Mouse (Mus musculus) subcutaneous adipose tissue, adult 2 months (tissue): Measurements from ENCODE around the gene Lrrc8d. TPM values are rescaled to one million over a fixed set of nuclear protein-coding genes. Genes with fewer than 3 reads are reported as not detected.

Experiments
- polyA plus RNA-seq: library from polyadenylated mRNA; depleted of rRNA; stranded (reverse); fragments of >200 nt; gene quantifications from 2 replicates; pipeline ENCODE4 v1.2.3, GENCODE M21; 2012; ENCODE audit warnings: low replicate concordance; rRNA removed

Gene Lrrc8d
- polyA plus RNA-seq, result 10.8 and 19.3 TPM in 2 replicates

DNA sequence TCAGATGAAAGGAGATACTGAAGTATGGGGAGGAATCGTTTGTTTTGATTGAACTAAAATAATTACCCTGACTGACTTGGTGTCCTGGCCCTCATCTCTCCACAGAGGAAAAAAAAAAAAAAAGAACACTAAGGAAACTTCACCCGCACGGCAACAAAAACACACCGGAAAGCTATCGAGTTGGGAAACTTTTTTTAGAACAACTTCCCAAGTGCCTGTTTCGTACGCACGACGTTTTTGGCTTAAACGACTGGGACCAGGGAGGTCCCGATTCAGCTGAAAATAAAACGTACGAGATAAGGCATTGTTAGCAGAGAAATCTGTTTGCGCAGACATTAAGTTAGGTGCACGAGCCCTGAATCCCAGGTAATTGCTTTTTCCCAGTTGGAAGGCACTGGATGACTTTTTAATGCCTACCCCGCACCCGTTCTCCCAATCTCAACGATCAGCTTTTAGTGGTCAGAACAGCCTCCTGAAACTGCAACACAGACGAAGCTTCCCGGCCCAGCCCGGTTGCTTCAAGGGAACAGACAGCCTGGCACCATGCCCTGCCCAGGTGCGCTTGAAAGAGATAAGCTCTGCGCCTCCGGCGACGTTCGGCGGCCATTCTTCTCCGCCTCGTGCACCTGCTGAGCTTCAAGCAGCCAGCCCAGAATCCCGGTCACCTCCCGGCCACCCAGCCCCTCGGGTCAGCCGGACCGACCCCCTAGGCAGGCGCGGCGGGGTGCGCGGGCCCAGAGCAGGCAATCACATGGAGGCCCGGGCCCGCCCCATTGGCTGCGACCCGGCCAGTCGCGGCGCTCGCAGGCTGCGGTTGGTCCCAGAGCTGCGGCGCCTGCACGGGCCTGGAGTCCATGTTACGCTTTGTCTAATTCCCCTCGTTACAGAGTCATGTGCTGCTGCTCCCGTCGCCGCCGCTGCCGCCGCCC is at the start of gene Lrrc8d:
Gene Lrrc8d, plus strand, starts transcription at position 829 of the 929 bp plus-strand sequence.

DNA sequence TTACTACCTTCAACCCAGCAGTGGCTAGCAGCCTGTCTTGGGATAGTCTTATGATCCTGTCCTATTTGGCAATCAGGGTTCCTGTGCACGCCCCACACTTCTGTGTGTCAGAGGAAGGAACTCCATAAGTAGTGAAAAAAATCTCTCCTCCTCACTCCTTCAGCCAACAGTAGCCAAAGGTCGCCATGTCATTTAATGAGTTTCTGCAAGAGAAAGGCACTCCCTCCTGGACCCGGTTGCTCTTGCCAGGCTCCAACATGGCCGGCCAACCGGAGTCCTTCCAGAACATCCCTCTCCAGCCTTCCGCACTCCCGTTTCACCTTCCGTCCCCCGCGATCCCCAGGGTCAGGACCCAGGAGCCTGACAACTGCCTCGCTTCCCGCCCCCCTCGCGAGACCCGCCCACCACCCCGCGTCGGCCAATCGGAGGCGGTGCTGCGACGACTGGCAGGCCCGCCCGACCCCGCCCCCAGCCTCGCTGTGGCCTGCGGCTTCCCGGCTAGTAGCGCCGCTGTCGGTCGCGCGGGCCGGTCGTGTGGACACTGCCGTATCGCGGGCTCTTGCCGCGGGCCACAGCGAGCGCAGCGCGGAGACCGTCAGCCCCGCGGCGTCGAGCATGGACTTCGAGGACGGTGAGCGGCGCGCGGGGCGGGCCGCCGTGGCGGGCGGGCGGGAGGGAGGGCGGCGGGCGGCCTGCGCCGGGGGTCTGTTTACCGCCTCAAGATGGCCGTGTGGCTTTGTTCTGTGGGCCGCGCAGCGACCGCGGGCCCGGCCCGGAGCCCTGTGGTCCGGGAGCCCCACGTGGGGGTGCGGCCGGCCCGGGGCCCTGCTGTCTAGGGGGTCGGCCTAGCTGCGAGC is 176.5 kb downstream of the Lrrc8d start, which contains the start of gene Zfp326:
Gene Zfp326, plus strand, starts transcription at position 498 of the 857 bp plus-strand sequence.

Other genes with a start within 250 kb of the Lrrc8d start
- 27.1 and 28.4 TPM in 2 replicates for gene Lrrc8c, start 180.6 kb upstream of the Lrrc8d start, polyA plus RNA-seq
- gene Zfp326, start 176.6 kb downstream of the Lrrc8d start, polyA plus RNA-seq, result 6.3 and 12.9 TPM in 2 replicates